Mouse (Mus musculus) ES-E14 (cell line): Measurements from ENCODE around the gene Gtf3c6.

ENCODE experiments used
- MAFK ChIP-seq: IDR thresholded peaks from 2 replicates; pipeline ENCODE4 v1.6.1; 2014; ENCODE audit warnings: mild to moderate bottlenecking, low read depth, low read length, inconsistent platforms; ENCODE audit not compliant: insufficient read depth
- ZC3H11A ChIP-seq: IDR thresholded peaks from 2 replicates; pipeline ENCODE4 v1.6.1; 2012; ENCODE audit warnings: low read depth, mild to moderate bottlenecking, inconsistent platforms, low read length, borderline replicate concordance

GRCm38 (mm10) chr10:40227660-40228303, 30.1 kb downstream of the Gtf3c6 start:
- no peak for TF ChIP-seq MAFK
- no peak for TF ChIP-seq ZC3H11A
